Mouse (Mus musculus): Measurements from ENCODE around the gene Eri3.

Eri3 gene

GRCm38 (mm10) chr4:117550140-117550851, at the start of gene Eri3:
Gene Eri3 (plus strand): TSS chr4:117550365.
- DNase-seq = peak; percentile 96

GRCm38 (mm10) chr4:117518246-117518645, 31.9 kb upstream of the Eri3 start:
- DNase-seq = no peak

GRCm38 (mm10) chr4:117521350-117521749, 28.8 kb upstream of the Eri3 start:
- no peak for DNase-seq

- DNase-seq = no peak
Measured at GRCm38 (mm10) chr4:117525990-117526389, 24.2 kb upstream of the Eri3 start.

GRCm38 (mm10) chr4:117527116-117527899, 22.9 kb upstream of the Eri3 start:
- no peak for DNase-seq

GRCm38 (mm10) chr4:117527952-117528351, 22.2 kb upstream of the Eri3 start:
- DNase-seq = peak; percentile 77

GRCm38 (mm10) chr4:117529843-117530242, 20.3 kb upstream of the Eri3 start:
- no peak for DNase-seq

- DNase-seq = no peak
Measured at GRCm38 (mm10) chr4:117535496-117536200, 14.5 kb upstream of the Eri3 start.

- DNase-seq = no peak
Measured at GRCm38 (mm10) chr4:117537002-117537401, 13.2 kb upstream of the Eri3 start.

GRCm38 (mm10) chr4:117539329-117539980, 10.7 kb upstream of the Eri3 start:
- DNase-seq = no peak

- no peak for DNase-seq
Measured at GRCm38 (mm10) chr4:117540571-117540970, 9.6 kb upstream of the Eri3 start.

GRCm38 (mm10) chr4:117545448-117545847, 4.7 kb upstream of the Eri3 start:
- DNase-seq = no peak

GRCm38 (mm10) chr4:117546616-117547015, 3.5 kb upstream of the Eri3 start:
- no peak for DNase-seq

GRCm38 (mm10) chr4:117549576-117549975, 589 bp upstream of the Eri3 start:
- DNase-seq = no peak

GRCm38 (mm10) chr4:117551144-117552000, 1.2 kb downstream of the Eri3 start:
- no peak for DNase-seq

GRCm38 (mm10) chr4:117555495-117555894, 5.3 kb downstream of the Eri3 start:
- DNase-seq = no peak

- no peak for DNase-seq
Measured at GRCm38 (mm10) chr4:117556372-117556771, 6.2 kb downstream of the Eri3 start.

- DNase-seq = no peak
Measured at GRCm38 (mm10) chr4:117557068-117557645, 7.0 kb downstream of the Eri3 start.

GRCm38 (mm10) chr4:117563967-117564366, 13.8 kb downstream of the Eri3 start:
- no peak for DNase-seq

GRCm38 (mm10) chr4:117568846-117569245, 18.7 kb downstream of the Eri3 start:
- no peak for DNase-seq

- DNase-seq = no peak
Measured at GRCm38 (mm10) chr4:117570964-117571363, 20.8 kb downstream of the Eri3 start.

GRCm38 (mm10) chr4:117577579-117577978, 27.4 kb downstream of the Eri3 start:
- DNase-seq = no peak

Measured in thymus, postnatal 14 days (tissue).